Mouse (Mus musculus) erythroblast, adult 5-6 weeks (primary cell): Measurements from ENCODE around the gene Ptpru. TPM values are rescaled to one million over a fixed set of nuclear protein-coding genes. Genes with fewer than 3 reads are reported as not detected.

ENCODE experiments used
- ATAC-seq: replicated peaks from 2 replicates; pipeline ENCODE4 v1.8.0; 2016; ENCODE audit warnings: moderate number of reproducible peaks, mild to moderate bottlenecking, moderate TSS enrichment, inconsistent platforms; ENCODE audit not compliant: poor library complexity, low FRiP score, severe bottlenecking
- total RNA-seq, 2 experiments: library from RNA; stranded (forward) in 1 of 2; stranded (reverse) in 1 of 2; fragments of 150-400 nt in 1 of 2; fragments of 200-764, 138-1000 nt in 1 of 2; gene quantifications; 2 replicates each; pipeline versions ENCODE4 v1.2.3 to v1.2.4; 2015 to 2017; ENCODE audit warnings: low replicate concordance in 2 of 2

Ptpru gene
- total RNA-seq, 2 experiments from 2014 or later = 0.19 to 3.2 TPM

DNA sequence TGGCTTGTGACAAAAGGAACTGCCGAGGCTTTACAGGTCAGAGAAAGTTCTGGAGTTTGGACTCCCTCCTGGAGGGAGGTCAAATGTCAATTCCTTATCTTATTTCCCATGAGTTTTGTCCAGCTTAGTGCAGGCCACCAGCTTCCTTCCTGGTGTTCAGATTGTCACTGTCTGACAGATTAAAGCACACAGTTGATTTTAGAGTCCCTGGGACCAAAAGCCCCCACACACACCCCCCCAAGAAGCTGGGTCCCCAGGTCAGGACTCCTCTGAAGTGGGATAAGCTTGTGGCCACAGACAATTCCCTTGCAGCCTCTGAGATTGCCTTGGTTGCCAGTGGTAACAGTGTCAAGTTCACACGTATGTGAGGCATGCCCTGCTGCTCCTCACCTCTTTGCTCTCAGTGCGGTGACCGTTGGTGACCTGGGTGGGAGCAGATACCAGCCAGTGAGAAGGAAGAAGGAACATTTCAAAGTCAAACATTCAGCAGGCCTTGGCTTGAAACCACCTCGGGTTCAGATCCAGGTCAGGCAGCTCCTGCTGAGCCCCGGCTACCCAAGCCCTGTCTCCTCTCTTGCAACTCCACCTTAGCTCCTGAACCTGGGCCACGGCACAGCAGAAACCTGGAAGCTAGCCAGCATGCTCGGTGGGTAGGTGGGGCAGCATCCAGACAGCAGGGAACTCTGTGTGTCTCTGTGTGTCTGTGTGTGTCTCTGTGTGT lies 115.8 kb downstream of the Ptpru start:
- ATAC-seq = no peak

DNA sequence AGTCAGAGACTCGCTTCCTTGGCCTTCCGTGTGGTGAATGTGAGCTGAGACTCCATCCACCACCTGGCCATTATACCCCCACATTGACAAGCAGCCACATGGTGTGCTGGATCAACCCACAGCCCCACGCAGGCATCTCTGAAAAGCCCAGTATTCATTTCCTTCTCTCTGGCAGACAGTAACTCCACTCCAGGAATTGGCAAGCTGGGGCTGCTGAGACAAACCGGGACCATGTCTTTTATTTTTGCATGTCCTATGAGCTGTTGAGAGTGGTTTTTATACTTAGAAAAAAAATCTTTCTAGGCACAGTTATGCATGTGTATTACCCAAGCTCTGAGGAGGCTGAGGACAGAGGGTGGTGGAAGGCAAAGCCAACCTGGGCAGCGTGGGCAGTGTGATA lies 118.9 kb downstream of the Ptpru start:
- no peak for ATAC-seq

Other genes with a start within 250 kb of the Ptpru start
- gene Mecr, start 5.2 kb upstream of the Ptpru start, total RNA-seq (2015; ENCODE audit: low replicate concordance) = 6.7 and 11.1 TPM in 2 replicates
- gene Mecr, start 5.2 kb upstream of the Ptpru start, total RNA-seq (2017; ENCODE audit: low replicate concordance) = 6.4 and 10.3 TPM in 2 replicates
- gene Srsf4, start 35.3 kb upstream of the Ptpru start, total RNA-seq (2015; ENCODE audit: low replicate concordance) = 20.9 and 23.6 TPM in 2 replicates
- 45.2 and 61.6 TPM in 2 replicates for gene Srsf4, start 35.3 kb upstream of the Ptpru start, total RNA-seq (2017; ENCODE audit: low replicate concordance)
- gene Tmem200b, start 83.5 kb upstream of the Ptpru start, total RNA-seq (2015; ENCODE audit: low replicate concordance) = not detected in 2 replicates
- gene Tmem200b, start 83.5 kb upstream of the Ptpru start, total RNA-seq (2017; ENCODE audit: low replicate concordance) = 2.0 TPM in 1 of 2 replicates, not detected in the other
- gene Gm10300, start 236.4 kb upstream of the Ptpru start, total RNA-seq (2015; ENCODE audit: low replicate concordance) = 2.7 TPM in 1 of 2 replicates, not detected in the other
- gene Gm10300, start 236.4 kb upstream of the Ptpru start, total RNA-seq (2017; ENCODE audit: low replicate concordance) = 3.7 and 3.9 TPM in 2 replicates
- gene Epb41, start 237.0 kb upstream of the Ptpru start, total RNA-seq (2015; ENCODE audit: low replicate concordance) = 1,733 and 1,940 TPM in 2 replicates
- gene Epb41, start 237.0 kb upstream of the Ptpru start, total RNA-seq (2017; ENCODE audit: low replicate concordance) = 3,282 and 3,570 TPM in 2 replicates